Mouse (Mus musculus): ENCODE results near the gene Mettl7a1. TPM values are rescaled to one million over a fixed set of nuclear protein-coding genes. Genes with fewer than 3 reads are reported as not detected.
"Not testable (repeated sequence)": the region's sequence is repeated elsewhere in the genome, so short reads cannot be mapped to it uniquely, and the experiment has no call there.

The Mettl7a1 gene
- polyA plus RNA-seq, 1 experiment = 9.4 TPM

DNA sequence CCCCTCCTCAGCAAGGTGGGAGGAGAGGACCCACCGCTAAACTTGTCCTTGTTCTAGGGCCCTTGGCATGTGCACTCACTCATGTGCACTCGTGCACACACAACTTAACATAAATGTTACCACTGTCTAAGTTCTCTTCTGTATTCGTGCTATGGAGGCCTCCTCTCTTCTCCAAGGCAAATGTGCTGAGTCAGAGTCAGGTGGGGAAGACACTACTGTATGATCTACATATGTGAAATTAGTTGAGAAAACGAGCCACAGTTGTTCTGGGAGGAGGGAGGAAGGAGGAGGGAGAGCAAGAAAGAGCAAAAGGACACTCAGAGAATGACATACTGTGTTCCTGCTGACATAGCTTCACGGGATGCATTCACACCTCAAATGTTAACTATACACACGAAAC, 3.4 kb upstream of the Mettl7a1 start:
- no peak overlapping the region for H3K4me2 ChIP-seq (ENCODE audit: low read depth)
- no peak for TF ChIP-seq E2F4 (IDR thresholded peaks at IDR 0.05; ENCODE audit: insufficient read depth)
- TF ChIP-seq SRF (IDR thresholded peaks at IDR 0.05; ENCODE audit: control insufficient read depth, insufficient read length, low read depth) = no peak
- TF ChIP-seq MYOD1 (IDR thresholded peaks at IDR 0.05; ENCODE audit: control insufficient read depth in 1 of 3, insufficient read length in 2 of 3, low read depth in 2 of 3) = no peak
- no peak for TF ChIP-seq CEBPB (IDR thresholded peaks at IDR 0.05; ENCODE audit: insufficient read depth, poor library complexity, severe bottlenecking)
- TF ChIP-seq MAX (IDR thresholded peaks at IDR 0.05; ENCODE audit: low read depth) = no peak
- TF ChIP-seq POLR2A (IDR thresholded peaks at IDR 0.05; ENCODE audit: insufficient read length, low read depth) = no peak
- no peak for TF ChIP-seq POLR2AphosphoS2 (IDR thresholded peaks at IDR 0.05; ENCODE audit: insufficient read length, low read depth)
- no peak for TF ChIP-seq MYOG (IDR thresholded peaks at IDR 0.05; ENCODE audit: control insufficient read depth in 1 of 3, insufficient read depth in 1 of 3, insufficient read length in 2 of 3, low read depth in 2 of 3)
- TF ChIP-seq TCF3 (IDR thresholded peaks at IDR 0.05; ENCODE audit: insufficient read length, low read depth) = no peak
- TF ChIP-seq REST (IDR thresholded peaks at IDR 0.05; ENCODE audit: insufficient read depth, insufficient read length) = no peak
- no peak for TF ChIP-seq USF1 (IDR thresholded peaks at IDR 0.05; ENCODE audit: low read depth)
- H3K79me2 ChIP-seq (ENCODE audit: control insufficient read depth, insufficient read depth) = no peaks in the 10 kb centered on the region
- no peaks in the 10 kb centered on the region for H3K36me3 ChIP-seq (ENCODE audit: control insufficient read depth, insufficient read depth)
- H3ac ChIP-seq (ENCODE audit: control insufficient read depth, insufficient read length) = no peak overlapping the region
- no peaks in the 10 kb centered on the region for H3K27me3 ChIP-seq (ENCODE audit: control insufficient read depth, insufficient read depth, insufficient read length)
- no peak overlapping the region for H3K4me3 ChIP-seq

GRCm38 (mm10) chr15:100301556-100301955, 2.4 kb upstream of the Mettl7a1 start:
- Histone ChIP-seq H3K4me2 (ENCODE audit: low read depth) (no peak overlapping the region), H3K27me3 (ENCODE audit: control insufficient read depth, insufficient read depth, insufficient read length) (no peaks in the 10 kb centered on the region), H3ac (ENCODE audit: control insufficient read depth, insufficient read length) (no peak overlapping the region), H3K36me3 (ENCODE audit: control insufficient read depth, insufficient read depth) (no peaks in the 10 kb centered on the region), H3K79me2 (ENCODE audit: control insufficient read depth, insufficient read depth) (no peaks in the 10 kb centered on the region), H3K4me3 (no peak overlapping the region)
- TF ChIP-seq SRF (IDR thresholded peaks at IDR 0.05; ENCODE audit: control insufficient read depth, insufficient read length, low read depth) (no peak), TCF12 (IDR thresholded peaks at IDR 0.05; ENCODE audit: insufficient read depth, poor library complexity, severe bottlenecking) (no peak)

GRCm38 (mm10) chr15:100303428-100304018, 417 bp upstream of the Mettl7a1 start:
- Histone ChIP-seq H3K36me3 (ENCODE audit: control insufficient read depth, insufficient read depth) (no peaks in the 10 kb centered on the region), H3ac (ENCODE audit: control insufficient read depth, insufficient read length) (no peak overlapping the region), H3K27me3 (ENCODE audit: control insufficient read depth, insufficient read depth, insufficient read length) (no peaks in the 10 kb centered on the region), H3K79me2 (ENCODE audit: control insufficient read depth, insufficient read depth) (no peaks in the 10 kb centered on the region), H3K4me2 (ENCODE audit: low read depth) (peak overlapping the region; percentile 93), H3K4me3 (peak overlapping the region; percentile 48)
- TF ChIP-seq USF1 (IDR thresholded peaks at IDR 0.05; ENCODE audit: low read depth) = no peak
- TF ChIP-seq SRF (IDR thresholded peaks at IDR 0.05; ENCODE audit: control insufficient read depth, insufficient read length, low read depth) = no peak
- TF ChIP-seq MYOD1 (IDR thresholded peaks at IDR 0.05; ENCODE audit: control insufficient read depth in 1 of 3, insufficient read length in 2 of 3, low read depth in 2 of 3) = no peak
- TF ChIP-seq TCF12 (IDR thresholded peaks at IDR 0.05; ENCODE audit: insufficient read depth, poor library complexity, severe bottlenecking) = no peak
- no peak for TF ChIP-seq REST (IDR thresholded peaks at IDR 0.05; ENCODE audit: insufficient read depth, insufficient read length)
- no peak for TF ChIP-seq CEBPB (IDR thresholded peaks at IDR 0.05; ENCODE audit: insufficient read depth, poor library complexity, severe bottlenecking)
- TF ChIP-seq POLR2AphosphoS2 (IDR thresholded peaks at IDR 0.05; ENCODE audit: insufficient read length, low read depth) = no peak
- TF ChIP-seq E2F4 (IDR thresholded peaks at IDR 0.05; ENCODE audit: insufficient read depth) = no peak
- no peak for TF ChIP-seq MAX (IDR thresholded peaks at IDR 0.05; ENCODE audit: low read depth)
- no peak for TF ChIP-seq POLR2A (IDR thresholded peaks at IDR 0.05; ENCODE audit: insufficient read length, low read depth)
- no peak for TF ChIP-seq MYOG (IDR thresholded peaks at IDR 0.05; ENCODE audit: control insufficient read depth in 1 of 3, insufficient read depth in 1 of 3, insufficient read length in 2 of 3, low read depth in 2 of 3)
- no peak for TF ChIP-seq TCF3 (IDR thresholded peaks at IDR 0.05; ENCODE audit: insufficient read length, low read depth)

- Histone ChIP-seq H3K27me3 (ENCODE audit: control insufficient read depth, insufficient read depth, insufficient read length) (no peaks in the 10 kb centered on the region), H3K79me2 (ENCODE audit: control insufficient read depth, insufficient read depth) (no peaks in the 10 kb centered on the region), H3K36me3 (ENCODE audit: control insufficient read depth, insufficient read depth) (no peaks in the 10 kb centered on the region), H3ac (ENCODE audit: control insufficient read depth, insufficient read length) (no peak overlapping the region), H3K4me3 (peak overlapping the region; percentile 48), H3K4me2 (ENCODE audit: low read depth) (no peak overlapping the region)
- TF ChIP-seq E2F4 (IDR thresholded peaks at IDR 0.05; ENCODE audit: insufficient read depth) (no peak), SRF (IDR thresholded peaks at IDR 0.05; ENCODE audit: control insufficient read depth, insufficient read length, low read depth) (no peak), MYOD1 (IDR thresholded peaks at IDR 0.05; ENCODE audit: control insufficient read depth in 1 of 3, insufficient read length in 2 of 3, low read depth in 2 of 3) (no peak)
Measured at GRCm38 (mm10) chr15:100306201-100306600, 2.3 kb downstream of the Mettl7a1 start.

- not testable (repeated sequence) for H3K36me3 ChIP-seq (ENCODE audit: control insufficient read depth, insufficient read depth); H3K4me2 ChIP-seq (ENCODE audit: low read depth); H3K27me3 ChIP-seq (ENCODE audit: control insufficient read depth, insufficient read depth, insufficient read length); H3ac ChIP-seq (ENCODE audit: control insufficient read depth, insufficient read length); H3K79me2 ChIP-seq (ENCODE audit: control insufficient read depth, insufficient read depth); H3K4me3 ChIP-seq
Measured at GRCm38 (mm10) chr15:100307438-100308096, 3.6 kb downstream of the Mettl7a1 start.
